ENCODE assay signal across 10 mouse cellular contexts in the genomic region with DNA sequence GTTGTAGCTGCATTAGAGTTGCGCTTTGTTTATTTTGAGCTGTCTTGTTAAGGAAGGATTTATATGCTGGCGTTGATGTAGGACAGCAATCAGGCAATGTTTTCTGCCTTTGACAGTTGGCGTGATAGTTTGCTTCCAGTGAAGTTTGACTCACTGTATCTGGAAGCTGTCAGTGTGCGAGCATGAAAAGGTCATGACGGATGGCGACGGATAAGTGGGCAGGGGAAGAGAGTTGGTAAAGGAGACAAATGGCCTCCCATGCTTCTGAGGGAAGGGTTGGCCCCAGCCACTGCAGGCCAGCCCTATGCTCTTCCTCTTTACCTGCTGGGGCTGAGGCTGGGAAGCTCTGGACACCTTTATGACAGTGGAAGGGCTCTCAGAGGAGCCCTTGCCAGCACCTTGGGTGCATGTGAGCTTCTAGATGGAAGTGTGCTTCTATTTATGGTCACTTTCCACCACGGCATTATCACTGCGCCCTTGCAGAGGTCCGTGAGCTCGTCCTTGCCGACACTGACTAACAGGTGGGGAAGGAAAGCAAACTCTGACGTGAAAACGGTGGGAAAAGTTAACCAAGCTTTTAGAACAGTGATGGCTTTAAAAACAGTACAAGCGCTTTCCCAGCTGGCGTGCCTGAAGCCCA.
A peak's percentile ranks its signal among the peaks of the same experiment; 100 is the strongest.
DNase-seq lines count a peak whose midpoint lies in the region; ATAC-seq and TF ChIP-seq lines count a peak whose summit lies in the region.
"Had no signal": no experiment of that assay in that cellular context is flagged by ENCODE, and none has a peak within 500 bp of the region (broad histone marks: within the 10 kb centered on the region; RNA-seq: fewer than 3 reads in every experiment).

No protein-coding gene starts in this region.

- DNase-seq in kidney, adult 9 months, result no peak
- peak; percentile 32 for DNase-seq in embryonic facial prominence, embryonic 10.5 days (ENCODE audit: low spot score)
- no peak for DNase-seq in limb, embryonic 14.5 days (ENCODE audit: low spot score)
- no peak for DNase-seq in testis, postnatal 10 days (ENCODE audit: low spot score)
- DNase-seq: forebrain, postnatal 0 days had no signal

- WGBS in kidney, embryonic 16.5 days, result 48% methylated on average over 16 of the region's 16 CpGs
- WGBS in embryonic facial prominence, embryonic 10.5 days, result 83% methylated on average over 16 of the region's 16 CpGs
- WGBS in heart, embryonic 12.5 days, result 22% methylated on average over 16 of the region's 16 CpGs
- 53% methylated on average over 16 of the region's 16 CpGs for WGBS in limb, embryonic 14.5 days

- no peak overlapping the region for H3K4me2 ChIP-seq in kidney, embryonic 16.5 days (replicated peaks; ENCODE audit: low read depth, low read length)
- peak overlapping the region; percentile 57 for H3K4me2 ChIP-seq in heart, embryonic 12.5 days
- no peak overlapping the region for H3K4me2 ChIP-seq in limb, embryonic 14.5 days (replicated peaks; ENCODE audit: low read depth, low read length, severe bottlenecking)
- H3K4me2 ChIP-seq: hindbrain, embryonic 14.5 days had no signal

- no peaks in the 10 kb centered on the region for H3K27me3 ChIP-seq in kidney, embryonic 16.5 days (ENCODE audit: insufficient read depth, low read length)
- H3K27me3 ChIP-seq in embryonic facial prominence, embryonic 10.5 days (replicated peaks; ENCODE audit: low read depth, poor library complexity, severe bottlenecking), result no peaks in the 10 kb centered on the region
- H3K27me3 ChIP-seq in heart, embryonic 12.5 days (replicated peaks), result no peaks in the 10 kb centered on the region
- H3K27me3 ChIP-seq in limb, embryonic 14.5 days (ENCODE audit: control insufficient read depth, insufficient read depth, low read length), result no peaks in the 10 kb centered on the region
- H3K27me3 ChIP-seq: megakaryocyte, embryonic 14.5 days had no signal

- no peaks in the 10 kb centered on the region for H3K9me3 ChIP-seq in kidney, embryonic 16.5 days (ENCODE audit: low read length)
- no peaks in the 10 kb centered on the region for H3K9me3 ChIP-seq in embryonic facial prominence, embryonic 10.5 days
- H3K9me3 ChIP-seq in heart, embryonic 12.5 days (replicated peaks), result no peaks in the 10 kb centered on the region
- H3K9me3 ChIP-seq in limb, embryonic 14.5 days (ENCODE audit: control insufficient read depth, low read length), result no peaks in the 10 kb centered on the region
- H3K9me3 ChIP-seq: megakaryocyte, embryonic 14.5 days had no signal

- no peak for TF ChIP-seq POLR2A in limb, embryonic 14.5 days (IDR thresholded peaks at IDR 0.05; ENCODE audit: borderline replicate concordance, extremely low read depth, insufficient read depth, insufficient read length)

- H3K9ac ChIP-seq in kidney, embryonic 16.5 days (replicated peaks; ENCODE audit: low read length), result no peak overlapping the region
- 0 out of 2 replicates have a peak overlapping the region, but pooled peaks have one; percentile 16 for H3K9ac ChIP-seq in heart, embryonic 12.5 days
- no peak overlapping the region for H3K9ac ChIP-seq in limb, embryonic 14.5 days (ENCODE audit: low read depth, low read length, severe bottlenecking)
- H3K9ac ChIP-seq: forebrain, postnatal 0 days; hindbrain, embryonic 14.5 days had no signal

- no peaks in the 10 kb centered on the region for H3K36me3 ChIP-seq in kidney, embryonic 16.5 days (ENCODE audit: insufficient read depth, low read length)
- peaks cover 2% of the 10 kb centered on the region; the same call in 1 of the 2 replicates for H3K36me3 ChIP-seq in embryonic facial prominence, embryonic 10.5 days (replicated peaks)
- H3K36me3 ChIP-seq in heart, embryonic 12.5 days, result no peaks in the 10 kb centered on the region
- H3K36me3 ChIP-seq in limb, embryonic 14.5 days (ENCODE audit: control insufficient read depth, insufficient read depth, low read length), result 0 out of 2 replicates have a peak, but pooled peaks cover under 1% of the 10 kb centered on the region

- no peak for ATAC-seq in kidney, embryonic 16.5 days (ENCODE audit: low FRiP score, low TSS enrichment)
- ATAC-seq in heart, embryonic 12.5 days (ENCODE audit: insufficient number of reproducible peaks, low FRiP score), result peak; percentile 51; the same call in 1 of the 2 replicates
- ATAC-seq in limb, embryonic 14.5 days (ENCODE audit: low FRiP score, low read depth), result no peak
- ATAC-seq in granulocyte monocyte progenitor cell, adult 5-6 weeks (replicated peaks; ENCODE audit: poor library complexity, severe bottlenecking), result no peak
- ATAC-seq: forebrain, postnatal 0 days had no signal

- H3K4me3 ChIP-seq in kidney, embryonic 16.5 days (ENCODE audit: low read length), result no peak overlapping the region
- no peak overlapping the region for H3K4me3 ChIP-seq in embryonic facial prominence, embryonic 10.5 days
- no peak overlapping the region for H3K4me3 ChIP-seq in heart, embryonic 12.5 days
- no peak overlapping the region for H3K4me3 ChIP-seq in limb, embryonic 14.5 days (replicated peaks; ENCODE audit: low read length)
- H3K4me3 ChIP-seq: megakaryocyte, embryonic 14.5 days had no signal

- H3K4me1 ChIP-seq in kidney, embryonic 16.5 days (ENCODE audit: insufficient read depth, low read length), result peaks cover 12% of the 10 kb centered on the region
- peaks cover 22% of the 10 kb centered on the region for H3K4me1 ChIP-seq in embryonic facial prominence, embryonic 10.5 days
- peaks cover 42% of the 10 kb centered on the region for H3K4me1 ChIP-seq in heart, embryonic 12.5 days (replicated peaks)
- peaks cover 15% of the 10 kb centered on the region for H3K4me1 ChIP-seq in limb, embryonic 14.5 days (ENCODE audit: control insufficient read depth, insufficient read depth, low read length)
- H3K4me1 ChIP-seq: megakaryocyte, embryonic 14.5 days had no signal

- H3K27ac ChIP-seq in kidney, embryonic 16.5 days (ENCODE audit: low read length), result peak overlapping the region; percentile 57; the same call in 1 of the 2 replicates
- peak overlapping the region; percentile 57 for H3K27ac ChIP-seq in embryonic facial prominence, embryonic 10.5 days (replicated peaks)
- peak overlapping the region; percentile 97 for H3K27ac ChIP-seq in heart, embryonic 12.5 days (ENCODE audit: poor library complexity, severe bottlenecking)
- H3K27ac ChIP-seq in limb, embryonic 14.5 days (replicated peaks; ENCODE audit: low read depth, low read length), result peak overlapping the region; percentile 28; the same call in 1 of the 2 replicates
- H3K27ac ChIP-seq: hindbrain, embryonic 14.5 days had no signal

Comparison
In these comparisons a context has a peak if more than half of its experiments do, and no peak if none do; other contexts are left out.
1. H3K27ac ChIP-seq: peak in every context shown above with its lines; median percentile 97 in heart, embryonic 12.5 days; 57 in kidney, embryonic 16.5 days; 57 in embryonic facial prominence, embryonic 10.5 days; 28 in limb, embryonic 14.5 days.